Mouse (Mus musculus) neural tube, embryonic 13.5 days (tissue): Measurements from ENCODE around the gene Ell. TPM values are rescaled to one million over a fixed set of nuclear protein-coding genes. Genes with fewer than 3 reads are reported as not detected.
A peak's percentile ranks its signal among the peaks of the same experiment; 100 is the strongest.

Source experiments
- ATAC-seq: fragments of 200-750 bp; cut with Nextera tagmentation; 2 replicates; pipeline ENCODE4 v1.8.0; 2017; ENCODE audit warnings: low read depth, mild to moderate bottlenecking, moderate TSS enrichment, moderate library complexity
- H3K27ac ChIP-seq: fragments of 300-500 bp; sonication (generic); replicated peaks from 2 replicates; pipeline ENCODE4 v1.5.1; 2015; ENCODE audit warnings: moderate library complexity, mild to moderate bottlenecking, inconsistent platforms
- H3K27me3 ChIP-seq: fragments of 300-500 bp; sonication (generic); 2 replicates; pipeline ENCODE4 v1.6.1; 2015; ENCODE audit warnings: mild to moderate bottlenecking, inconsistent platforms
- H3K36me3 ChIP-seq: fragments of 300-500 bp; sonication (generic); 2 replicates; pipeline ENCODE4 v1.6.1; 2015; ENCODE audit warnings: mild to moderate bottlenecking, inconsistent platforms
- H3K4me1 ChIP-seq: fragments of 300-500 bp; sonication (generic); replicated peaks from 2 replicates; pipeline ENCODE4 v1.6.1; 2015; ENCODE audit warnings: inconsistent platforms
- H3K4me2 ChIP-seq: fragments of 300-500 bp; sonication (generic); 2 replicates; pipeline ENCODE4 v1.6.1; 2015; ENCODE audit warnings: inconsistent platforms, mild to moderate bottlenecking, moderate library complexity
- H3K4me3 ChIP-seq: fragments of 300-500 bp; sonication (generic); 2 replicates; pipeline ENCODE4 v1.5.1; 2015; ENCODE audit warnings: mild to moderate bottlenecking, inconsistent platforms
- H3K9ac ChIP-seq: fragments of 300-500 bp; sonication (generic); 2 replicates; pipeline ENCODE4 v1.6.1; 2015; ENCODE audit warnings: moderate library complexity, mild to moderate bottlenecking, inconsistent platforms
- H3K9me3 ChIP-seq: fragments of 300-500 bp; sonication (generic); 2 replicates; pipeline ENCODE4 v1.6.1; 2016; ENCODE audit warnings: inconsistent platforms
- WGBS: fragments of 180-500 bp; shearing (Covaris S2); methylation state at CpG from one replicate; pipeline ENCODE4 v1.1.7; 2015; 5-methylcytosine and 5-hydroxymethylcytosine counted together
- polyA plus RNA-seq: library from polyadenylated mRNA; unstranded; fragments of >200 nt; fragmentation: Nextera tagmentation; extraction: Ambion mirVana; gene quantifications from 2 replicates; pipeline ENCODE4 v1.2.1, GENCODE M21; 2015

The Ell gene
- polyA plus RNA-seq, 1 experiment from 2014 or later = 16.5 TPM

DNA sequence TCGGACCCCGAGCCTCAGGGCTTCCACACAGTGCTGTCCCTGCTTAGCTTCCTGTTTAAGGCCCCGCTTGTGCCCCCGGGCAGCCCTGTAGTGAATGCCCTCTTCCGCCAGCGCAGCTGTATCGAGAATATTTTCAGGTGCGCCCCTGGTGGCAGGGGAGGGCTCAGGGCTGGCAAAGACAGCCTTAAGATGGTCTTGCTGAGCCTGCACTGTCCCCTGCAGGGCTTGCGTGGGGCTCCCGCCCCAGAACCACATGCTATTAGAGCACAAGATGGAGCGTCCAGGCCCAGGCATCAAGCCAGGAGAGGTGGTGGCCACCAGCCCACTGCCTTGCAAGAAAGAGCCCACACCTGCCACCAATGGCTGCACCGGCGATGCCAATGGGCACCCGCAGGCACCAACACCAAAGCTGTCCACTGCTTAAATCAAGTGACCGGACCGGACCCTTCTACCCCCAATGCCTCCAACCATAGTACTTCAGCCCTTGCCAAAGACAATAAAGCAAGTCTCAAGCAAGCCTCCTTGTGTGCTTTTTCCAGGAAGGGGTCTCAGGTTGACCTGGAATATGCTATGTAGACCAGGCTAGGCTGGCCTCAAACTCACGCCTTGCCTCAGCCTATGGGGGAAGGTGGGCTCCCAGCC lies 57.6 kb downstream of the Ell start:
- no peak overlapping the region; the same call in 1 of the 2 replicates for H3K4me3 ChIP-seq
- H3K27me3 ChIP-seq = peaks cover 15% of the 10 kb centered on the region
- 86% methylated on average over 17 of the region's 17 CpGs for WGBS
- ATAC-seq = no peak
- H3K9ac ChIP-seq = 0 out of 2 replicates have a peak overlapping the region, but pooled peaks have one; percentile 79
- peak overlapping the region; percentile 75 for H3K4me2 ChIP-seq
- H3K36me3 ChIP-seq = peaks cover 20% of the 10 kb centered on the region
- no peaks in the 10 kb centered on the region for H3K9me3 ChIP-seq
- peaks cover 87% of the 10 kb centered on the region for H3K4me1 ChIP-seq
- H3K27ac ChIP-seq = no peak overlapping the region

DNA sequence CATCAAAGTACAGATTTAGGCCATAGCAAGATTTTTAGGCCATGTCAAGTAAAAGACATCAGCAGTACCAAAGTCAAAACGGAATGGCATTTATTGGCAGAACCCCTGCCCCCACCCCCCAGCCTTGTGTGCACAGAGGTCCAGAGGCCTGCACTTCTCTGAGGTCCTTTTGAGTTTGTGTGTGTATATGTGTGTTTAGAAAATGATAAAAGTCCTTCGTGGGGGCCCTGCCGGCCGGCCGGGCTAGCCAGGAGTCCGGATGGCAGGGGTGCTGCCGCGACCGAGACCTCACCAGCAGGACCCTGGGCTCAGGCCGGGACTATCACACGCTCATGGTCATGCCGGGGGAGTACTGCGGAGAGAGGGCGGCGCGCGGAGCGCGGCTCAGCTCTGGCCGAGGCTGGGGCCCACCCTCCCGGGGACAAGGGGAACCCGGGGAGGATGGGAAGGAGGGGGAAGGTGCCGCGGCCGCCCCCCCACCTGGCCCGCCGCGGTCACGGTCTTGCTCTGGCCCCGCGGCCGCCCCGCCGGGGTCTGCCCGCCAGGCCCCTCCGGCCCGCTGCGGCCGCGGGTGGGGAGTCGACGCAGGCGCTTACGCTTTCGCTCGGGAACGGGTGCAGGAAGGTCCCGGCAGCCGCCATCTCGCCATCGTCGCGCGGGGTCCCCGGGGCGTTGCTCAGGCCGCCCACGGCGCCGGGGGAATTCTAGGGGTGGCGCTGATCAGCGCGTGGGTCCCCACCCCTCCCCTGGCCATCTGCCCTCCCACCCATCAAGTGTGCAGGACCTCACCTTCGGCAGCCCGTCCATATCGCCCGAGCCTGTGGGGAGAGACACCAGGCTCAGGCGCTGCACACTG lies 58.4 kb downstream of the Ell start:
- WGBS = 8% methylated on average over 54 of the region's 68 CpGs
- peak overlapping the region; percentile 79 for H3K9ac ChIP-seq

DNA sequence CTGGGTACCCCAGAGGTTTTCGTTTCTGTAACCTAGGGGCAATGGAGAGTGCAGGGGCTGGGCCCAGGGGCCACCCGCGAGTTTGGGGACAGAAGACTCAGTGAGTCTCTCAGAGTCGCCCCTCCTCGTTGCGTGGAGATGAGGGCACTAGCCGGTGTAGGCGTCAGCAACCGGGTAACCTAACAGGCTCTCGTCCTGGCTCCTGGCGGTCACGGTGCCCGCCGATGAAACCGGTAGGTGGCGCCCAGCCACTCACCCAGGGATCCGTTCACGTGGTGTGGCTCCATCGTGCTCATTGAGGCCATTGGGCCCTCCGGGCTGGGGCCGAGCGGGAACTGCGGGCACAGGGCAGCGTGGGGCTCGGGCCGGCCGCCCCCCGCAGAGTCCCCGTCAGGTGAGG lies 59.0 kb downstream of the Ell start:
- peaks cover 90% of the 10 kb centered on the region for H3K4me1 ChIP-seq
- H3K4me3 ChIP-seq = peak overlapping the region; percentile 43
- no peaks in the 10 kb centered on the region for H3K9me3 ChIP-seq
- H3K4me2 ChIP-seq = peak overlapping the region; percentile 75
- under 1% methylated on average over 29 of the region's 29 CpGs for WGBS
- peaks cover 15% of the 10 kb centered on the region for H3K27me3 ChIP-seq
- peaks cover 29% of the 10 kb centered on the region for H3K36me3 ChIP-seq
- peak overlapping the region; percentile 68 for H3K27ac ChIP-seq
- peak overlapping the region; percentile 79 for H3K9ac ChIP-seq
- ATAC-seq = peak; percentile 32

More for the DNA sequence above, 58.4 kb downstream of the Ell start:
- Histone ChIP-seq H3K36me3 (peaks cover 23% of the 10 kb centered on the region), H3K4me3 (peak overlapping the region; percentile 43), H3K27me3 (peaks cover 15% of the 10 kb centered on the region), H3K4me2 (peak overlapping the region; percentile 75), H3K4me1 (peaks cover 91% of the 10 kb centered on the region), H3K9me3 (no peaks in the 10 kb centered on the region), H3K27ac (peak overlapping the region; percentile 68)
- no peak for ATAC-seq

DNA sequence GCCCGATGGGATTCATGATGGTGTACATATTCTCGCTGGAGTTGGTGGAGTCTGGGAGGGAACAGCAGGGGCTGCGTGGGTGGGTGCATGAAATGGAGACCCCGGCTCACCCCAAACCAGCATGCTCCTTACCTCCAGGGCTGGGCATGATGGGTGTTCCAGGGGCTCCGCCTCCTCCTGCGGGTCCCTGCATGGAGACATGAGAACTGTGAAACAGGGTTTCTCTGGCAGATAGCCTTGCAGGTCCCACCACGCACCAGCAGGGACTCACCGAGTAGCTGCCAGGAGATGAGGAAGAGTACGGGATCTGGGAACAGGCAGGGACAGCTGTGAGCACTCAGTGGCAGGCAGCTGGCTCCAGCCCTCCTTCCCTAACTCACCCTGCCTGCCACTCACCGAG lies 59.5 kb downstream of the Ell start:
- H3K27me3 ChIP-seq = peaks cover 15% of the 10 kb centered on the region
- H3K9me3 ChIP-seq = no peaks in the 10 kb centered on the region
- peak overlapping the region; percentile 43 for H3K4me3 ChIP-seq
- no peak for ATAC-seq
- 12% methylated on average over 10 of the region's 10 CpGs for WGBS
- H3K4me2 ChIP-seq = peak overlapping the region; percentile 75
- H3K9ac ChIP-seq = peak overlapping the region; percentile 56
- peak overlapping the region; percentile 39; the same call in 1 of the 2 replicates for H3K27ac ChIP-seq
- H3K4me1 ChIP-seq = peaks cover 86% of the 10 kb centered on the region
- peaks cover 29% of the 10 kb centered on the region for H3K36me3 ChIP-seq

DNA sequence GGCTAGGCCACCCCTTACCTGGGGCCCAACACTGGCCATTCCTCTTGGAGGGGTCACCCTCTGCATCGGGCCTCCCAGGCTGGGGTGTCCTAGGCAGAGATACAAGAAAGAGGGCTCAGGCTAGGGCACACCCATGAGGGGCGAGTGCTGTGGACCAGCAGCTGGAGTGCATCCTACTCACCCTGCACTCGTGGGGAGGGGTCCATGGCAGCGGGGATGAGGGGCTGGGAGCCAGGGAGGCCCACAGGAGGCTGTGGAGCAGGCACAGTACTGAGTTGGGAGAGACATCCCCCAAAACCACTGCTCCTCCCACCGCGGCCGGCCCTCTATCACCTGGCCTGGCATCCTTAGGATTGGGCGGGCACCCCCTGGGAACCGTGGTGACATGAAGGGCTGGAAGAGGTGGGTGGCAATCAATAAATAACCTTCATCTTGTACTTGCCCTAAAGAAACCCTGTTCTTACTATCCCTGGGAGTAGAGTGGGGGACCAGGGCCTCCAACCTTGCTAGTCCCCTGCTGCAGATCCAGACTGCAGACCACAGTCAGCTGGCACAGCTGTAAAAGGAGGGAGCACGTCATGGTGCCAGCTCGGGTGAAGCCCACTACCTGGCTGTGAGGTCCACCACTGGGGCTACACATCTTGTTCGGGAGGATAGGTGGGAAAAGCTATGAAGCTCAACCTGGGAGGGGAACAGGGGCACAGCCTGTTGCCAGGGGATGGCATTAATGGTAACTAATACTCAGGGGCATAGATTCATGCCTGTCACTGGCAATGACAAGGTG lies 60.4 kb downstream of the Ell start:
- Histone ChIP-seq H3K27me3 (peaks cover 15% of the 10 kb centered on the region), H3K4me1 (peaks cover 86% of the 10 kb centered on the region), H3K36me3 (peaks cover 29% of the 10 kb centered on the region), H3K4me2 (no peak overlapping the region), H3K9me3 (no peaks in the 10 kb centered on the region), H3K4me3 (no peak overlapping the region), H3K9ac (no peak overlapping the region), H3K27ac (no peak overlapping the region; the same call in 1 of the 2 replicates)
- no peak for ATAC-seq
- WGBS = 83% methylated on average over 12 of the region's 12 CpGs

DNA sequence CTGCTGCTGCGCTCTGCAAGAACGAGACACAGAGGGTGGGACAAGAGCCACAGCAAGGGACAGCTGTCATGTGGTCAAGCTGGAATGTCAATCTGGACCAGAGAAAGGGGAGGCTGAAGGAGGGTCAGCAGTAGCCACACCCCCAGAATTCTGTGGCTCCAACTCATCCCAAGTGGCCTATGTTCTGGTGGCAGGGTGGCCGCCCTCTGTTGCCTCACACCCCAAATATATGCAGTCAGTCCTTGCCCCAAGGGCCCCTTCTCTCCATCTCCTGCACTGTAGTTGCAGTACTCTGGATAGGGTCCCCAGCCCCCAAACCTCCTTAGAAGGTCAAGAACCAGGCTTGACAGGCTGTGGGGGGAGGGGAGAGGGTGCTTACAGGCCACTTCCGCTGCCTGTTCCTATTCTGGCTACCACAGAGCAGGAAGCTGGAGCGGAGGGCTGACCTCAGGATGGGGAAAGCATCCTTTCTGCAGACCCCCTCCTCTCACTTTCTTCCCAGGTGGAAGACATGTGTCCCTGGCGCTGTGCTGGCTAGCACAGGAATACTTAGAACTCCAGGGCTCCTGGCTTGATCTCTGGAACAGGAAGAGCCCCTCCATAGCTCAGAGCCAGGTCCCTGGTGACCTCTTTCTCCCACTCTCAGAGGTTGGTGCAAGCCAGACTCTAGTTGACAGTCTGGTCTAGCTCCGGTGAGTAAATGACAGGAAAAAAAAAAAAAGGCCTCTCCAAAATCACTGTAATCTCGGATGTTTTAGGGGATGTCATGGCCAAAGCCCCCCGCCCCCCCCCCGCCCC lies 61.4 kb downstream of the Ell start:
- peaks cover 85% of the 10 kb centered on the region for H3K4me1 ChIP-seq
- H3K9me3 ChIP-seq = no peaks in the 10 kb centered on the region
- peaks cover 28% of the 10 kb centered on the region for H3K36me3 ChIP-seq
- H3K4me2 ChIP-seq = peak overlapping the region; percentile 52
- H3K4me3 ChIP-seq = peak overlapping the region; percentile 13
- H3K27me3 ChIP-seq = peaks cover 12% of the 10 kb centered on the region
- H3K27ac ChIP-seq = peak overlapping the region; percentile 89
- peak overlapping the region; percentile 52 for H3K9ac ChIP-seq
- ATAC-seq = peak; percentile 7; the same call in 1 of the 2 replicates
- WGBS = 17% methylated on average over 10 of the region's 10 CpGs

DNA sequence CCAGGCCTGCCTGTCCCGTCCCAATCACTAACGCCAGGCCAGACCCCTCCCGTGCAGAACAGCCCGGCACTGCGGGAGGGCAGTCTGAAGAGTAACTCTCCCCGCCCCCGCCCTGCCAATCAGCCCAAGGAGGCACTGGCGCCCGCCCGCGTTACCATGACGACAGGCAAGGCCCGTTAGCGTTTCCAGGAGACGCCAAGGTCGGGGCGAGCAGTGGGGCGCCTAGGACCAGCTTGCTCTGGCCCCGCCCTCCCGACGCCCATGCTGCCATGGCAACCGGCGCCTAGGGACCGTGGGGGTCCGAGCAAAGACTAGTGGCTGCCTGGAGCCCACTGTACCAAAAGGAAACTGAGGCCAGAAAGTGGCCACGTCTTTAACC lies 62.0 kb downstream of the Ell start:
- H3K9me3 ChIP-seq = no peaks in the 10 kb centered on the region
- H3K27me3 ChIP-seq = peaks cover 6% of the 10 kb centered on the region; the same call in 1 of the 2 replicates
- H3K9ac ChIP-seq = peak overlapping the region; percentile 52
- H3K4me1 ChIP-seq = peaks cover 85% of the 10 kb centered on the region
- peak overlapping the region; percentile 52 for H3K4me2 ChIP-seq
- ATAC-seq = peak; percentile 51
- WGBS = under 1% methylated on average over 26 of the region's 26 CpGs
- peak overlapping the region; percentile 13 for H3K4me3 ChIP-seq
- H3K27ac ChIP-seq = peak overlapping the region; percentile 89
- peaks cover 22% of the 10 kb centered on the region for H3K36me3 ChIP-seq

DNA sequence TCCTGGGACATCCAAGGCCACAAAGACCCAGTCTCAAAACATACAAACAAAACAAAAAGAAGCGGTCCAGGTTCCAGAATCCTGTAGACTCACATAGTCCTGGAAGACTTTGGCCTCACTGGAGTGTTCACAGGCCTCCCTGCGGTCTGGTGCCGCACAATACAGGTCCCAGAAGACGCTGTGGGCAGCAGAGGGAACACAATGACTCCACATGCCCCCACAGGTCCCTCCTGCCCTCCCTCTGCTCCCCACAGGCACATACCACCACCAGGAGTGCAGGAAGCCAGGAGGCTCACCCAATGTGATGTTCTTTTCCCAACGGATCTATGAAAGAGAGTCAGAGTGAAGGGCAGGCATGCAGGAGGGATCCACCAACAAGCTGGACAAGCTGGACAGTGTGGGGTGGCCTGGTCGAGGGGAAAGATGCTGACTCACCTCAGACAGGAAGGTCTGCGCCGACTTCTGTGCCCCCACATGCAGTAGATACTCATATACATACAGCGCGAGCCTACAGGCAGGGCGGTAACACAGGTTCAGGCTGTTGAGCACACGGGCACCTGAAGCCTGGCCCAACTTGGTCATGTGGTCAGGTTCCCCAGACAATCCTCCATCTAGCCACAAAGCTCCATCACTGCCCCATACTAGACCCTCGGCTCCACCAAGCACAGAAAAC lies 63.0 kb downstream of the Ell start:
- no peak overlapping the region for H3K4me2 ChIP-seq
- H3K9me3 ChIP-seq = no peaks in the 10 kb centered on the region
- ATAC-seq = no peak
- H3K4me1 ChIP-seq = peaks cover 85% of the 10 kb centered on the region
- no peak overlapping the region for H3K4me3 ChIP-seq
- peaks cover 13% of the 10 kb centered on the region for H3K36me3 ChIP-seq
- no peaks in the 10 kb centered on the region for H3K27me3 ChIP-seq
- H3K27ac ChIP-seq = 0 out of 2 replicates have a peak overlapping the region, but pooled peaks have one; percentile 18
- no peak overlapping the region for H3K9ac ChIP-seq
- WGBS = 93% methylated on average over 13 of the region's 13 CpGs

DNA sequence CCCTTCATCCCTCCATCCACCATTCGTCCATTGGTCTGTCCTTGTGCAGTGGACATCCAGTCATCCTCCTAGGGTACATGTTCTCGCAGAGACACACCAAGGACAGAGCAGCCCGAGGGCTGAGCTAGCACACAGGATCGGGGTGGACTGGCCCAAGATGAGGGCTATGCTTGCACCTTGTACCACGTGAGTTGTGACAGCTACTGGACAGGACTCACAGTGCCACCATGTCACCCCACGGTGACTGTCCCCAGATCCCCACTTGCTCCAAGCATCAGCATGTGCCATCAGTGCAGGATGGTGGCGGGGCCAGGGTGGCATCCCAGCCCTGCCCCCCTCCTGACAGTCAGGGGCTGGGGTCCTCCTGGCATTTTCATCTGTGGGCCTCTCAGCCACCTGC lies 65.3 kb downstream of the Ell start:
- Histone ChIP-seq H3K27ac (no peak overlapping the region; the same call in 1 of the 2 replicates), H3K9me3 (no peaks in the 10 kb centered on the region), H3K4me3 (no peak overlapping the region), H3K4me2 (no peak overlapping the region), H3K36me3 (peaks cover 13% of the 10 kb centered on the region), H3K9ac (no peak overlapping the region), H3K27me3 (no peaks in the 10 kb centered on the region), H3K4me1 (peaks cover 81% of the 10 kb centered on the region)
- no peak for ATAC-seq
- 82% methylated on average over 7 of the region's 7 CpGs for WGBS

DNA sequence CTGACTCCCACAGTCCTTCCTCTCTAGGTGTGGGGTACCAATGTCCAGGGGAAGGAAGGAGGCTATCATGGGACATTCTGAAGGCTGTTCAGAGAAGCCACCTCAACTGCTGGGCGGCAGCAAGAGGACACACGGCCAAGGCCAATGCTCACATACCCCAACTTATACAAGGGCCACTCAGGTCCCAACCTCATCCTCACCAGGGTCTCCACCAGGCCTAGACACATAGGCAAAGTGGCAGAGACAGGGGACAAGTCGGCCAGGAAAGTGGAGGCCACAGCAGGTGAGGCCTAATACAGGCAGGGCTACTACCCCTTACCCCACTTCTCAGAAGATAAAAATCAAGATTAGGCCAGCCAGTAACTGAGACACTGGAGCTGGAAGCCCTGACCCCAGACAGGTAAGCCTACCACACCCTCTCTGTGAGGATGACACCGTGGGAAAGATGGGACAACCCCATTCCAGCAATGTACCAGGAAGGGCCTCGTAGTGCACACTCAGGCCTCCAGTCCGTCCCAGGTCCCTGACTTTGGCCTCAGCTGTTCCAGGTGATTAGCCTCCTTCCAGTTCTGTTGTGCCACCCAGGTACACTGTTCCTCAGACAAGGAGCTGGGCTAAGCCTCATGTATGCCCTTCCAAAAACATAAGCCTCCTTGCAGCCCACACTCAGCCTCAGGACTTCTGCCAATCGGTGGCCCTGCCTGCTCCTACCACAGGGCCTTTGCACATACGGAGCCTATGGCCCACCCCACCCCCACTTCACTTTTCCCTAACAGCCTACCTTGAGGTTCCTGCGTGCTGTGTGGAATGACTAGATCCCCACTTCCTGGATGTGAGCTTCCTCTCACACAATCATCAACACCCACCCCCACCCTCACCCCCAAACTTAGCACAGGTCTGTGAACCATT lies 66.9 kb downstream of the Ell start:
- Histone ChIP-seq H3K4me1 (peaks cover 81% of the 10 kb centered on the region), H3K36me3 (peaks cover 13% of the 10 kb centered on the region), H3K27ac (no peak overlapping the region), H3K27me3 (no peaks in the 10 kb centered on the region), H3K9me3 (no peaks in the 10 kb centered on the region), H3K4me2 (peak overlapping the region; percentile 88; the same call in 1 of the 2 replicates), H3K9ac (no peak overlapping the region), H3K4me3 (peak overlapping the region; percentile 82; the same call in 1 of the 2 replicates)
- 88% methylated on average over 9 of the region's 9 CpGs for WGBS
- ATAC-seq = no peak
